Mouse (Mus musculus) limb, embryonic 11.5 days (tissue): ENCODE results near the gene Stx6. TPM values are rescaled to one million over a fixed set of nuclear protein-coding genes. Genes with fewer than 3 reads are reported as not detected.
"Not testable (repeated sequence)": the region's sequence is repeated elsewhere in the genome, so short reads cannot be mapped to it uniquely, and the experiment has no call there.

Experiments used
- ATAC-seq: fragments of 200-750 bp; cut with Nextera tagmentation; 2 replicates; pipeline ENCODE4 v1.8.0; 2017; ENCODE audit warnings: low read depth; ENCODE audit not compliant: insufficient number of reproducible peaks, low FRiP score, low TSS enrichment
- DNase-seq: peaks from one replicate; pipeline ENCODE4 v3.0.0-alpha.2; 2015; ENCODE audit warnings: low spot score
- H3K27ac ChIP-seq: fragments of 300-500 bp; sonication (generic); replicated peaks from 2 replicates; pipeline ENCODE4 v1.5.1; 2014; ENCODE audit warnings: low read depth, mild to moderate bottlenecking, low read length
- H3K27me3 ChIP-seq: fragments of 300-500 bp; sonication (generic); 2 replicates; pipeline ENCODE4 v1.6.1; 2014; ENCODE audit warnings: mild to moderate bottlenecking, low read length, mixed read lengths; ENCODE audit not compliant: control insufficient read depth, insufficient read depth
- H3K36me3 ChIP-seq: fragments of 300-500 bp; sonication (generic); 2 replicates; pipeline ENCODE4 v1.6.1; 2014; ENCODE audit warnings: mild to moderate bottlenecking, low read length, moderate library complexity, mixed read lengths; ENCODE audit not compliant: control insufficient read depth, insufficient read depth
- H3K4me1 ChIP-seq: fragments of 300-500 bp; sonication (generic); 2 replicates; pipeline ENCODE4 v1.6.1; 2014; ENCODE audit warnings: low read length, mixed read lengths; ENCODE audit not compliant: control insufficient read depth, insufficient read depth
- H3K4me2 ChIP-seq: fragments of 300-500 bp; sonication (generic); 2 replicates; pipeline ENCODE4 v1.6.1; 2014; ENCODE audit warnings: low read depth, mild to moderate bottlenecking, moderate library complexity; ENCODE audit not compliant: severe bottlenecking
- H3K4me3 ChIP-seq: fragments of 300-500 bp; sonication (generic); 2 replicates; pipeline ENCODE4 v1.5.1; 2014; ENCODE audit warnings: low read depth, low read length
- H3K9ac ChIP-seq: fragments of 300-500 bp; sonication (generic); 2 replicates; pipeline ENCODE4 v1.6.1; 2014; ENCODE audit warnings: mild to moderate bottlenecking, low read length
- H3K9me3 ChIP-seq: fragments of 300-500 bp; sonication (generic); 2 replicates; pipeline ENCODE4 v1.6.1; 2016; ENCODE audit warnings: low read length; ENCODE audit not compliant: control insufficient read depth
- WGBS: fragments of 180-500 bp; shearing (Covaris S2); extraction: QIAGEN DNeasy Blood & Tissue Kit; methylation state at CpG from one replicate; pipeline ENCODE4 v1.1.7; 2014; 5-methylcytosine and 5-hydroxymethylcytosine counted together
- polyA plus RNA-seq: library from polyadenylated mRNA; unstranded; fragments of >200 nt; fragmentation: Nextera tagmentation; extraction: Ambion mirVana; gene quantifications from 2 replicates; pipeline ENCODE4 v1.2.1, GENCODE M21; 2014

The Stx6 gene
- polyA plus RNA-seq, 1 experiment from 2014 or later: 91.8 TPM

- Histone ChIP-seq H3K9me3 (no peaks in the 10 kb centered on the region), H3K4me2 (no peak overlapping the region), H3K4me3 (no peak overlapping the region), H3K9ac (no peak overlapping the region), H3K27me3 (no peaks in the 10 kb centered on the region), H3K36me3 (peaks cover 4% of the 10 kb centered on the region), H3K27ac (no peak overlapping the region), H3K4me1 (no peaks in the 10 kb centered on the region)
- ATAC-seq (no peak), DNase-seq (no peak)
- 90% methylated on average over 3 of the region's 3 CpGs for WGBS
Measured at GRCm38 (mm10) chr1:155172895-155173643, 14.6 kb downstream of the Stx6 start.

DNA sequence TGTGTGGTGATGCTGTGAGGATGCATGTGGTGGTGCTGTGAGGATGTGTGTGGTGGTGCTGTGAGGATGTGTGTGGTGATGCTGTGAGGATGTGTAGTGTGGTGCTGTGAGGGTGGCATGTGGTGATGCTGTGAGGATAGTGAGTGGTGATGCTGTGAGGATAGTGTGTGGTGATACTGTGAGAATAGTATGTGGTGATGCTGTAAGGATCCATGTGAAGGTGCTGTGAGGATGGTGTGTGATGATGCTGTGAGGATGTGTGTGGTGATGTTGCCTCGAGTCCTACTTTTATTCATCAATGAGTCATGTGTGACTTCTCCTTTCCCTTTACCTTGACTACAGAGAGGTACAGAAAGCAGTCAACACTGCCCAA, 15.1 kb downstream of the Stx6 start:
- H3K4me2 ChIP-seq, H3K27ac ChIP-seq, H3K4me3 ChIP-seq, H3K9ac ChIP-seq, ATAC-seq, DNase-seq, H3K27me3 ChIP-seq, H3K4me1 ChIP-seq, H3K9me3 ChIP-seq, H3K36me3 ChIP-seq: not testable (repeated sequence)
- WGBS: 95% methylated on average over 1 of the region's 1 CpGs

DNA sequence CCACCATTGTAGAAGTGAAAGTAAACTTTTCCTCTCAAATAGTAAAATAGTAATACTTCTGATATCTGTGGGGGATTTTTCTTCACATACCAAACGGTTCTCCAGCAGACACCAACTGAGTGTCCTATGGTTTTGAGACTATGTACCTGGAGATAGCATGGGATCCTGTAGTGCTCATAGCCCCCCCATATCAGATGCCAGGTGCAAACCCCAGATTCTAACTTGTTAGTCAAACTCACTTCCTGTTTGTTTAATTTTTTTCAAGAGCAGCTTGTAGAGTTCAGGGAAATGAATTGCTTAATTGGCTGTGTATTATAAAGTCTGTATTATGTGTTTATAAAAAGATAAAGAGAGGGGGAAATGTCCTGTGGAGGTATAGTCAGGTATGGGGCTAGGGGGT, 15.9 kb downstream of the Stx6 start:
- no peaks in the 10 kb centered on the region for H3K27me3 ChIP-seq
- ATAC-seq (no peak), DNase-seq (no peak)
- H3K4me3 ChIP-seq: no peak overlapping the region
- H3K27ac ChIP-seq: no peak overlapping the region
- peaks cover 4% of the 10 kb centered on the region for H3K36me3 ChIP-seq
- no peak overlapping the region for H3K4me2 ChIP-seq
- H3K4me1 ChIP-seq: no peaks in the 10 kb centered on the region
- 83% methylated on average over 1 of the region's 1 CpGs for WGBS
- no peak overlapping the region for H3K9ac ChIP-seq
- no peaks in the 10 kb centered on the region for H3K9me3 ChIP-seq

GRCm38 (mm10) chr1:155178192-155178924, 19.8 kb downstream of the Stx6 start:
- Histone ChIP-seq H3K27me3 (no peaks in the 10 kb centered on the region), H3K27ac (no peak overlapping the region), H3K36me3 (peaks cover 4% of the 10 kb centered on the region), H3K9me3 (no peaks in the 10 kb centered on the region), H3K9ac (no peak overlapping the region), H3K4me1 (no peaks in the 10 kb centered on the region), H3K4me2 (no peak overlapping the region), H3K4me3 (no peak overlapping the region)
- ATAC-seq: no peak
- DNase-seq: no peak
- 89% methylated on average over 2 of the region's 2 CpGs for WGBS

- peaks cover 8% of the 10 kb centered on the region; the same call in 1 of the 2 replicates for H3K36me3 ChIP-seq
- 87% methylated on average over 3 of the region's 3 CpGs for WGBS
- H3K9ac ChIP-seq: no peak overlapping the region
- H3K27ac ChIP-seq: no peak overlapping the region
- no peak overlapping the region for H3K4me2 ChIP-seq
- no peaks in the 10 kb centered on the region for H3K4me1 ChIP-seq
- ATAC-seq (no peak), DNase-seq (no peak)
- no peak overlapping the region for H3K4me3 ChIP-seq
- no peaks in the 10 kb centered on the region for H3K27me3 ChIP-seq
- H3K9me3 ChIP-seq: no peaks in the 10 kb centered on the region
Measured at GRCm38 (mm10) chr1:155184191-155184590, 25.7 kb downstream of the Stx6 start.

- no peaks in the 10 kb centered on the region for H3K4me1 ChIP-seq
- H3K27ac ChIP-seq: no peak overlapping the region
- H3K27me3 ChIP-seq: no peaks in the 10 kb centered on the region
- H3K4me3 ChIP-seq: no peak overlapping the region
- DNase-seq (no peak), ATAC-seq (no peak)
- H3K36me3 ChIP-seq: peaks cover 15% of the 10 kb centered on the region; the same call in 1 of the 2 replicates
- no peaks in the 10 kb centered on the region for H3K9me3 ChIP-seq
- no peak overlapping the region for H3K9ac ChIP-seq
- no peak overlapping the region for H3K4me2 ChIP-seq
- WGBS: 89% methylated on average over 4 of the region's 4 CpGs
Measured at GRCm38 (mm10) chr1:155188656-155189055, 30.1 kb downstream of the Stx6 start.

GRCm38 (mm10) chr1:155191219-155191618, 32.7 kb downstream of the Stx6 start:
- no peak overlapping the region for H3K4me2 ChIP-seq
- no peak for DNase-seq
- no peaks in the 10 kb centered on the region for H3K9me3 ChIP-seq
- no peak overlapping the region for H3K4me3 ChIP-seq
- no peaks in the 10 kb centered on the region for H3K4me1 ChIP-seq
- H3K36me3 ChIP-seq: peaks cover 13% of the 10 kb centered on the region; the same call in 1 of the 2 replicates
- WGBS: 90% methylated on average over 8 of the region's 8 CpGs
- H3K9ac ChIP-seq: no peak overlapping the region
- no peak for ATAC-seq
- no peaks in the 10 kb centered on the region for H3K27me3 ChIP-seq
- H3K27ac ChIP-seq: no peak overlapping the region

- no peak overlapping the region for H3K9ac ChIP-seq
- H3K27me3 ChIP-seq: no peaks in the 10 kb centered on the region
- no peaks in the 10 kb centered on the region for H3K4me1 ChIP-seq
- DNase-seq (no peak), ATAC-seq (no peak)
- H3K4me2 ChIP-seq: no peak overlapping the region
- no peak overlapping the region for H3K4me3 ChIP-seq
- no peaks in the 10 kb centered on the region for H3K9me3 ChIP-seq
- H3K27ac ChIP-seq: no peak overlapping the region
- whole genome bisulfite sequencing: 94% methylated on average over 2 of the region's 2 CpGs
- peaks cover 13% of the 10 kb centered on the region; the same call in 1 of the 2 replicates for H3K36me3 ChIP-seq
Measured at GRCm38 (mm10) chr1:155191671-155192070, 33.2 kb downstream of the Stx6 start.
